Mouse (Mus musculus) kidney, postnatal 0 days (tissue): Measurements from ENCODE around the gene Acbd3. TPM values are rescaled to one million over a fixed set of nuclear protein-coding genes. Genes with fewer than 3 reads are reported as not detected.
A peak's percentile ranks its signal among the peaks of the same experiment; 100 is the strongest.

ENCODE experiments used
- ATAC-seq: fragments of 200-750 bp; cut with Nextera tagmentation; replicated peaks from 2 replicates; pipeline ENCODE4 v1.8.0; 2017; ENCODE audit warnings: low read depth, moderate number of reproducible peaks, moderate TSS enrichment, moderate library complexity; ENCODE audit not compliant: low FRiP score
- DNase-seq: peaks from one replicate; pipeline ENCODE4 v3.0.0-alpha.2; 2016; ENCODE audit warnings: low spot score
- H3K27ac ChIP-seq: fragments of 300-500 bp; sonication (generic); 2 replicates; pipeline ENCODE4 v1.5.1; 2014; ENCODE audit warnings: mild to moderate bottlenecking
- H3K27me3 ChIP-seq: fragments of 300-500 bp; sonication (generic); 2 replicates; pipeline ENCODE4 v1.6.1; 2014; ENCODE audit warnings: low read length, mixed read lengths; ENCODE audit not compliant: insufficient read depth
- H3K36me3 ChIP-seq: fragments of 300-500 bp; sonication (generic); 2 replicates; pipeline ENCODE4 v1.6.1; 2014; ENCODE audit warnings: low read length, mixed read lengths; ENCODE audit not compliant: insufficient read depth
- H3K4me1 ChIP-seq: fragments of 300-500 bp; sonication (generic); replicated peaks from 2 replicates; pipeline ENCODE4 v1.6.1; 2014; ENCODE audit warnings: antibody characterized with exemption, low read length, mixed read lengths; ENCODE audit not compliant: insufficient read depth
- H3K4me2 ChIP-seq: fragments of 300-500 bp; sonication (generic); 2 replicates; pipeline ENCODE4 v1.6.1; 2014; ENCODE audit warnings: mild to moderate bottlenecking, low read length, moderate library complexity, mixed read lengths
- H3K4me3 ChIP-seq: fragments of 300-500 bp; sonication (generic); replicated peaks from 2 replicates; pipeline ENCODE4 v1.5.1; 2014; ENCODE audit warnings: low read depth, low read length
- H3K9ac ChIP-seq: fragments of 300-500 bp; sonication (generic); 2 replicates; pipeline ENCODE4 v1.6.1; 2014; ENCODE audit warnings: low read depth, low read length
- H3K9me3 ChIP-seq: fragments of 300-500 bp; sonication (generic); replicated peaks from 2 replicates; pipeline ENCODE4 v1.6.1; 2016; ENCODE audit warnings: low read length, inconsistent platforms, mixed read lengths
- CTCF ChIP-seq: IDR thresholded peaks from 2 replicates; pipeline ENCODE4 v1.5.1; 2016; ENCODE audit warnings: antibody characterized with exemption, low read depth, mild to moderate bottlenecking, moderate library complexity
- WGBS: fragments of 180-500 bp; shearing (Covaris S2); extraction: QIAGEN DNeasy Blood & Tissue Kit; methylation state at CpG from one replicate; pipeline ENCODE4 v1.1.7; 2014; 5-methylcytosine and 5-hydroxymethylcytosine counted together
- polyA plus RNA-seq: library from polyadenylated mRNA; unstranded; fragments of >200 nt; fragmentation: Nextera tagmentation; extraction: Ambion mirVana; gene quantifications from 2 replicates; pipeline ENCODE4 v1.2.1, GENCODE M21; 2015

Gene Acbd3
- polyA plus RNA-seq, 1 experiment from 2014 or later, result 18.5 TPM

GRCm38 (mm10) chr1:180707813-180708212 is 18.0 kb upstream of the Acbd3 start:
- 65% methylated on average over 3 of the region's 3 CpGs for WGBS
- DNase-seq (no peak), ATAC-seq (no peak)
- no peaks in the 10 kb centered on the region for H3K4me1 ChIP-seq
- no peak overlapping the region for H3K4me3 ChIP-seq
- no peak overlapping the region for H3K27ac ChIP-seq
- no peak overlapping the region for H3K4me2 ChIP-seq
- H3K9ac ChIP-seq, result no peak overlapping the region
- H3K9me3 ChIP-seq, result no peaks in the 10 kb centered on the region
- no peak for TF ChIP-seq CTCF
- no peaks in the 10 kb centered on the region for H3K36me3 ChIP-seq
- no peaks in the 10 kb centered on the region for H3K27me3 ChIP-seq

- no peak for ATAC-seq
Measured at GRCm38 (mm10) chr1:180708935-180709776, 16.7 kb upstream of the Acbd3 start.

GRCm38 (mm10) chr1:180718756-180719155 is 7.1 kb upstream of the Acbd3 start:
- Histone ChIP-seq H3K9ac (no peak overlapping the region), H3K4me3 (no peak overlapping the region), H3K4me2 (no peak overlapping the region), H3K27ac (no peak overlapping the region), H3K27me3 (no peaks in the 10 kb centered on the region), H3K36me3 (no peaks in the 10 kb centered on the region), H3K4me1 (no peaks in the 10 kb centered on the region), H3K9me3 (no peaks in the 10 kb centered on the region)
- TF ChIP-seq CTCF, result no peak
- ATAC-seq (no peak), DNase-seq (no peak)
- 81% methylated on average over 5 of the region's 5 CpGs for WGBS

More at GRCm38 (mm10) chr1:180708935-180709776, 16.7 kb upstream of the Acbd3 start:
- Histone ChIP-seq H3K4me2 (no peak overlapping the region), H3K27ac (no peak overlapping the region), H3K36me3 (no peaks in the 10 kb centered on the region), H3K4me1 (no peaks in the 10 kb centered on the region), H3K4me3 (no peak overlapping the region), H3K27me3 (no peaks in the 10 kb centered on the region), H3K9ac (no peak overlapping the region), H3K9me3 (no peaks in the 10 kb centered on the region)
- no peak for TF ChIP-seq CTCF
- 71% methylated on average over 14 of the region's 14 CpGs for WGBS
- DNase-seq, result no peak

GRCm38 (mm10) chr1:180719483-180719882 is 6.4 kb upstream of the Acbd3 start:
- no peaks in the 10 kb centered on the region for H3K36me3 ChIP-seq
- TF ChIP-seq CTCF, result no peak
- no peak overlapping the region for H3K27ac ChIP-seq
- 82% methylated on average over 6 of the region's 6 CpGs for WGBS
- no peaks in the 10 kb centered on the region for H3K9me3 ChIP-seq
- H3K4me2 ChIP-seq, result no peak overlapping the region
- H3K4me1 ChIP-seq, result no peaks in the 10 kb centered on the region
- DNase-seq (no peak), ATAC-seq (no peak)
- H3K27me3 ChIP-seq, result no peaks in the 10 kb centered on the region
- no peak overlapping the region for H3K9ac ChIP-seq
- no peak overlapping the region for H3K4me3 ChIP-seq

GRCm38 (mm10) chr1:180719951-180720689 is 5.7 kb upstream of the Acbd3 start:
- H3K4me3 ChIP-seq, result no peak overlapping the region
- H3K4me2 ChIP-seq, result no peak overlapping the region
- WGBS, result 48% methylated on average over 5 of the region's 5 CpGs
- no peak overlapping the region for H3K27ac ChIP-seq
- H3K9ac ChIP-seq, result no peak overlapping the region
- no peaks in the 10 kb centered on the region for H3K9me3 ChIP-seq
- peak; percentile 98 for TF ChIP-seq CTCF
- peaks cover 4% of the 10 kb centered on the region; the same call in 1 of the 2 replicates for H3K4me1 ChIP-seq
- H3K27me3 ChIP-seq, result no peaks in the 10 kb centered on the region
- ATAC-seq (peak; percentile 71), DNase-seq (peak; percentile 79)
- no peaks in the 10 kb centered on the region for H3K36me3 ChIP-seq

- 46% methylated on average over 1 of the region's 1 CpGs for WGBS
- no peak for TF ChIP-seq CTCF
- no peak for DNase-seq
- Histone ChIP-seq H3K27ac (no peak overlapping the region), H3K4me1 (peaks cover 6% of the 10 kb centered on the region; the same call in 1 of the 2 replicates), H3K27me3 (no peaks in the 10 kb centered on the region), H3K9ac (no peak overlapping the region), H3K4me3 (no peak overlapping the region), H3K36me3 (no peaks in the 10 kb centered on the region), H3K9me3 (no peaks in the 10 kb centered on the region), H3K4me2 (no peak overlapping the region)
- ATAC-seq, result no peak
Measured at GRCm38 (mm10) chr1:180722608-180723007, 3.2 kb upstream of the Acbd3 start.
